Mouse (Mus musculus) heart, embryonic 12.5 days (tissue): ENCODE measurements around the gene Prss34. TPM values are rescaled to one million over a fixed set of nuclear protein-coding genes. Genes with fewer than 3 reads are reported as not detected.

Experiments used
- ATAC-seq: fragments of 200-750 bp; cut with Nextera tagmentation; 2 replicates; pipeline ENCODE4 v1.8.0; 2017; ENCODE audit warnings: moderate TSS enrichment, moderate library complexity; ENCODE audit not compliant: insufficient number of reproducible peaks, low FRiP score
- H3K27ac ChIP-seq: fragments of 300-500 bp; sonication (generic); 2 replicates; pipeline ENCODE4 v1.5.1; 2016; ENCODE audit warnings: mild to moderate bottlenecking, moderate library complexity; ENCODE audit not compliant: poor library complexity, severe bottlenecking
- H3K27me3 ChIP-seq: fragments of 300-500 bp; sonication (generic); replicated peaks from 2 replicates; pipeline ENCODE4 v1.6.1; 2016; ENCODE audit warnings: mild to moderate bottlenecking, moderate library complexity
- H3K36me3 ChIP-seq: fragments of 300-500 bp; sonication (generic); 2 replicates; pipeline ENCODE4 v1.6.1; 2016; ENCODE audit warnings: mild to moderate bottlenecking, moderate library complexity
- H3K4me1 ChIP-seq: fragments of 300-500 bp; sonication (generic); replicated peaks from 2 replicates; pipeline ENCODE4 v1.6.1; 2016; ENCODE audit warnings: mild to moderate bottlenecking
- H3K4me2 ChIP-seq: fragments of 300-500 bp; sonication (generic); 2 replicates; pipeline ENCODE4 v1.6.1; 2016; ENCODE audit warnings: mild to moderate bottlenecking, moderate library complexity
- H3K4me3 ChIP-seq: fragments of 300-500 bp; sonication (generic); 2 replicates; pipeline ENCODE4 v1.5.1; 2016; ENCODE audit warnings: mild to moderate bottlenecking
- H3K9ac ChIP-seq: fragments of 300-500 bp; sonication (generic); 2 replicates; pipeline ENCODE4 v1.6.1; 2016; ENCODE audit warnings: mild to moderate bottlenecking, moderate library complexity
- H3K9me3 ChIP-seq: fragments of 300-500 bp; sonication (generic); replicated peaks from 2 replicates; pipeline ENCODE4 v1.6.1; 2016; ENCODE audit warnings: mild to moderate bottlenecking, moderate library complexity
- WGBS: fragments of 180-500 bp; shearing (Covaris S2); methylation state at CpG from one replicate; pipeline ENCODE4 v1.1.7; 2016; 5-methylcytosine and 5-hydroxymethylcytosine counted together
- polyA plus RNA-seq: library from polyadenylated mRNA; unstranded; fragments of >200 nt; fragmentation: Nextera tagmentation; extraction: Ambion mirVana; gene quantifications from 2 replicates; pipeline ENCODE4 v1.2.1, GENCODE M21; 2016

The Prss34 gene
- polyA plus RNA-seq = not detected in 2 replicates

GRCm38 (mm10) chr17:25298094-25298493, at the start of gene Prss34:
TSS of gene Prss34 (plus strand) at chr17:25298394.
- Histone ChIP-seq H3K27ac (no peak within 1 kb of the TSS), H3K9me3 (no peaks in the 10 kb centered on the region), H3K4me1 (no peaks in the 10 kb centered on the region), H3K9ac (no peak within 1 kb of the TSS), H3K36me3 (no peaks in the 10 kb centered on the region), H3K27me3 (peaks cover 29% of the 10 kb centered on the region), H3K4me3 (no peak within 1 kb of the TSS), H3K4me2 (no peak within 1 kb of the TSS)
- 81% methylated on average over 5 of the region's 5 CpGs for WGBS
- ATAC-seq = no peak

GRCm38 (mm10) chr17:25250181-25250835, 47.9 kb upstream of the Prss34 start:
- Histone ChIP-seq H3K27me3 (peaks cover 78% of the 10 kb centered on the region), H3K36me3 (no peaks in the 10 kb centered on the region), H3K4me1 (no peaks in the 10 kb centered on the region), H3K4me3 (no peak overlapping the region), H3K27ac (no peak overlapping the region), H3K9ac (no peak overlapping the region), H3K4me2 (no peak overlapping the region), H3K9me3 (no peaks in the 10 kb centered on the region)
- WGBS = 74% methylated on average over 8 of the region's 8 CpGs
- no peak for ATAC-seq

GRCm38 (mm10) chr17:25252643-25253042, 45.6 kb upstream of the Prss34 start:
- H3K9ac ChIP-seq = no peak overlapping the region

GRCm38 (mm10) chr17:25253760-25254159, 44.4 kb upstream of the Prss34 start:
- 38% methylated on average over 10 of the region's 10 CpGs for WGBS
- H3K27ac ChIP-seq = no peak overlapping the region
- ATAC-seq = no peak
- no peak overlapping the region for H3K4me3 ChIP-seq
- H3K9me3 ChIP-seq = no peaks in the 10 kb centered on the region
- peaks cover 6% of the 10 kb centered on the region for H3K36me3 ChIP-seq
- H3K9ac ChIP-seq = no peak overlapping the region
- H3K27me3 ChIP-seq = peaks cover 78% of the 10 kb centered on the region
- peaks cover 12% of the 10 kb centered on the region for H3K4me1 ChIP-seq
- no peak overlapping the region for H3K4me2 ChIP-seq

More at GRCm38 (mm10) chr17:25252643-25253042, 45.6 kb upstream of the Prss34 start:
- Histone ChIP-seq H3K27ac (no peak overlapping the region), H3K9me3 (no peaks in the 10 kb centered on the region), H3K4me3 (no peak overlapping the region), H3K4me1 (peaks cover 12% of the 10 kb centered on the region), H3K4me2 (no peak overlapping the region), H3K27me3 (peaks cover 89% of the 10 kb centered on the region), H3K36me3 (peaks cover 3% of the 10 kb centered on the region; the same call in 1 of the 2 replicates)
- ATAC-seq = no peak
- 43% methylated on average over 3 of the region's 3 CpGs for WGBS

GRCm38 (mm10) chr17:25255110-25255509, 43.1 kb upstream of the Prss34 start:
- WGBS = 55% methylated on average over 2 of the region's 2 CpGs
- Histone ChIP-seq H3K36me3 (peaks cover 18% of the 10 kb centered on the region), H3K27me3 (peaks cover 71% of the 10 kb centered on the region), H3K27ac (no peak overlapping the region), H3K4me1 (peaks cover 12% of the 10 kb centered on the region), H3K4me3 (no peak overlapping the region), H3K4me2 (no peak overlapping the region), H3K9me3 (no peaks in the 10 kb centered on the region), H3K9ac (no peak overlapping the region)
- no peak for ATAC-seq

- H3K4me2 ChIP-seq = peak within 1 kb of the TSS; percentile 70
- 3% methylated on average over 28 of the region's 35 CpGs for WGBS
- H3K4me3 ChIP-seq = peak within 1 kb of the TSS; percentile 41
These were observed 41.9 kb upstream of the Prss34 start, which contains the start of gene Baiap3 for GRCm38 (mm10) chr17:25256140-25256754. TSS of gene Baiap3 (minus strand) at chr17:25256364.

GRCm38 (mm10) chr17:25257804-25258261, 40.4 kb upstream of the Prss34 start:
- Histone ChIP-seq H3K4me2 (no peak overlapping the region), H3K27ac (no peak overlapping the region), H3K4me1 (peaks cover 12% of the 10 kb centered on the region), H3K27me3 (peaks cover 45% of the 10 kb centered on the region), H3K36me3 (peaks cover 29% of the 10 kb centered on the region), H3K4me3 (no peak overlapping the region), H3K9me3 (no peaks in the 10 kb centered on the region), H3K9ac (no peak overlapping the region)
- WGBS = 56% methylated on average over 6 of the region's 6 CpGs
- no peak for ATAC-seq

More at GRCm38 (mm10) chr17:25256140-25256754, 41.9 kb upstream of the Prss34 start, which contains the start of gene Baiap3:
- Histone ChIP-seq H3K36me3 (peaks cover 23% of the 10 kb centered on the region), H3K27me3 (peaks cover 61% of the 10 kb centered on the region), H3K9me3 (no peaks in the 10 kb centered on the region), H3K4me1 (peaks cover 12% of the 10 kb centered on the region), H3K9ac (peak within 1 kb of the TSS; percentile 49), H3K27ac (no peak within 1 kb of the TSS)
- ATAC-seq = peak; percentile 52; the same call in 1 of the 2 replicates

- no peak overlapping the region for H3K9ac ChIP-seq
- no peak overlapping the region for H3K4me2 ChIP-seq
- ATAC-seq = no peak
- WGBS = 61% methylated on average over 3 of the region's 3 CpGs
- H3K36me3 ChIP-seq = peaks cover 82% of the 10 kb centered on the region
- peaks cover under 1% of the 10 kb centered on the region; the same call in 1 of the 2 replicates for H3K4me1 ChIP-seq
- H3K9me3 ChIP-seq = no peaks in the 10 kb centered on the region
- no peak overlapping the region for H3K4me3 ChIP-seq
- H3K27me3 ChIP-seq = no peaks in the 10 kb centered on the region
- H3K27ac ChIP-seq = no peak overlapping the region
These were observed 33.7 kb upstream of the Prss34 start for GRCm38 (mm10) chr17:25264453-25264852.

- Histone ChIP-seq H3K36me3 (peaks cover 45% of the 10 kb centered on the region), H3K27ac (no peak overlapping the region), H3K27me3 (no peaks in the 10 kb centered on the region), H3K4me1 (peaks cover 31% of the 10 kb centered on the region), H3K9ac (peak overlapping the region; percentile 16; the same call in 1 of the 2 replicates), H3K4me2 (peak overlapping the region; percentile 95), H3K9me3 (no peaks in the 10 kb centered on the region), H3K4me3 (peak overlapping the region; percentile 98)
- no peak for ATAC-seq
- 71% methylated on average over 2 of the region's 2 CpGs for WGBS
These were observed 27.3 kb upstream of the Prss34 start for GRCm38 (mm10) chr17:25270795-25271335.

- peak overlapping the region; percentile 98 for H3K27ac ChIP-seq
- no peaks in the 10 kb centered on the region for H3K27me3 ChIP-seq
- H3K4me1 ChIP-seq = peaks cover 31% of the 10 kb centered on the region
- peak overlapping the region; percentile 99 for H3K9ac ChIP-seq
- H3K4me3 ChIP-seq = peak overlapping the region; percentile 98
- H3K9me3 ChIP-seq = no peaks in the 10 kb centered on the region
- WGBS = 0% methylated on average over 10 of the region's 10 CpGs
- H3K4me2 ChIP-seq = peak overlapping the region; percentile 95
- ATAC-seq = 0 out of 2 replicates have a peak, but pooled peaks have one; percentile 10
- peaks cover 30% of the 10 kb centered on the region for H3K36me3 ChIP-seq
These were observed 25.9 kb upstream of the Prss34 start for GRCm38 (mm10) chr17:25272326-25272725.
